Mouse (Mus musculus): ENCODE results near the gene Maged2.
"Not testable (repeated sequence)": the region's sequence is repeated elsewhere in the genome, so short reads cannot be mapped to it uniquely, and the experiment has no call there.

Gene Maged2

DNA sequence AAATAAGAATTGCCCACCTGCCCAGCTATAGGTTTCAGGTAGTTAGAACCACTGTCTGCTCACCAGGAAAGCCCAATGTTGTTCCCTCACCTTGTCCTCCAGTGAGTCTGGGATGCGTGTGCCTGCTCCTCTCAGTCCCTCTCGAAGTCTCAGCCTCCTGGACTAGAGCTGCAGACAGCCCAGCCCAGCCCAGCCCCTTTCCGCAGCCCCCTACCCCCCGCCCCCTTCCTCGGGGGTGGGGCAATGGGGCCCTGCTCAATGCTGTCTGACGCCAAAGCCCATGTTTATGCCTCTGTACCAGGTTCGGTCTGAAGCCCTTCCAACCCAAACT is at the start of gene Maged2:
Gene Maged2 (minus strand): TSS at position 207 of the 331 bp plus-strand sequence.
- in situ Hi-C loops (cut with MboI; ENCODE audit: unreplicated experiment in 2 of 2) = loop anchor here in 1 of 2 experiments (25.0 kb wide), 2 partner anchors 227 to 302 kb away; partner anchors contain the start of genes Apex2 and Pfkfb1

- in situ Hi-C loops (cut with MboI; ENCODE audit: unreplicated experiment in 2 of 2) = no loop called here
Measured at GRCm38 (mm10) chrX:150848230-150848629, 34.1 kb upstream of the Maged2 start.

- in situ Hi-C loops (cut with MboI; ENCODE audit: unreplicated experiment in 2 of 2) = not testable (repeated sequence)
Measured at GRCm38 (mm10) chrX:150845480-150846205, 31.5 kb upstream of the Maged2 start.

GRCm38 (mm10) chrX:150843257-150843656 is 29.1 kb upstream of the Maged2 start:
- in situ Hi-C loops (cut with MboI; ENCODE audit: unreplicated experiment in 2 of 2) = not testable (repeated sequence)

- in situ Hi-C loops (cut with MboI; ENCODE audit: unreplicated experiment in 2 of 2) = no loop called here
Measured at GRCm38 (mm10) chrX:150830297-150830696, 16.2 kb upstream of the Maged2 start.

DNA sequence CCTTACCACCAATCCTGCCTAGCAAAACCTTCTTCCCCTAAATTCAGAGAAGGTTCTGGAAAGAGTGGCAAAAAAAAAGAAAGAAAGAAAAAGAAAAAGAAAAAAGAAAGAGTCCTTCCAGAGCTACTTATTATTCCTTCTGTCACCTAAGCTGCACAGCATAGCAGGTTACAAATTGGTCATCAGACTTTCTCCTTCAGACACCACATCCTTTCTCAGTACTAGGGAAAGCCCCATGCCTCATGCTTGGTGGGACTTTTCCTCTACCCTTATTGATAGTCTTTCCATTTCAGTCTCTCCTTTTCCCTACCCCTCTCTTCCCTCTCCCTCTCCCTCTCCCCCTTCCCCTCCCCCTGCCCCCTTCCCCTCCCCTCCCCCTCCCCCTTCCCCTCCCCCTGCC is 3.1 kb upstream of the Maged2 start:
- in situ Hi-C loops (cut with MboI; ENCODE audit: unreplicated experiment in 2 of 2) = loop anchor here in 1 of 2 experiments (25.0 kb wide), 2 partner anchors 230 to 305 kb away; partner anchors contain the start of genes Apex2 and Pfkfb1

DNA sequence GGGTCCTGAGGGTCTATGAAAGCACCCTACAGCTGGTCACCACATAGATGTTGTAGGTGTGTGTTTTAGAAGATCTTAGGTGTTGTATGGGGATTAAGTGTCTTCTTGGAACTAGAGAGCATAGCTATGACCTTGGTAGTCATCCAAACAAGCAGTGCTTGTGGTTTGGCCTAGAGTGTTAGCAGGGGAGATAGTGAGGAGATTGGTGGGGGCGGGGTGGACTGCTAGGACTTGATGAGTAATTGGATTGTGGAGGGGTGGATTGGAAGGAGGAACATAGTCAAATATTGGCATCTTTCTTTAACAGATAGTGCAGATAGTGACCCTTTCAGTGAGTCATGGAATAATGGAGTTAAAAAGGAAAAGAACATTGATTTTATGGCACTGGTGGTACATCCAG is 1.5 kb upstream of the Maged2 start:
- in situ Hi-C loops (cut with MboI; ENCODE audit: unreplicated experiment in 2 of 2) = loop anchor here in 1 of 2 experiments (25.0 kb wide), 2 partner anchors 228 to 303 kb away; partner anchors contain the start of genes Apex2 and Pfkfb1

- in situ Hi-C loops (cut with MboI; ENCODE audit: unreplicated experiment in 2 of 2) = loop anchor here in 1 of 2 experiments (25.0 kb wide), 2 partner anchors 226 to 301 kb away; partner anchors contain the start of genes Apex2 and Pfkfb1
Measured at GRCm38 (mm10) chrX:150813464-150814138, 544 bp downstream of the Maged2 start.

DNA sequence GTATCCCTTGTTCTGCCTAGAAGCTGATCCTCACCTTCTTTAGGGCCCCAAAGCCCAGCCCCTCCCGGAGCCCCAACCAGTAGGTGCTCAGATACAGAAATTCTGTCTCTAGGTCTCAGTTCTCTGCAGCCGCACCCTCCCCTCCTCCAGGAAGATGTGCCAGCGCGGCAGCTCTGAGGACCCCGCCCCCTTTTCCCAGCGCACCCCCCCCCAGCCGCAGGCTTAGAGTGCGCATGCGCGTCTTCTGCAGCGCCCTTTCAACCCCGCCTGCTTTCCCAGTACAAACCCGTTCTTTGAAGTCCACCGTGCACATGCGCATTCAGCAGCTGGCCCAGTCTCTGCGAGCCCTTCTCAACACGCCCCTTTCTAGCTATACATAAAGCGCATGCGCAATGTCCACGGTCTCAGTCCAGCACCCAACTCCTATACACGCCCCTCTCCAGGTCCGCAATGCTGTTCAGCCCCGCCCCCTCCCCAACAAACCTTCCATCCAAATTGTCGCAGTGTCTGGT is 1.3 kb downstream of the Maged2 start:
- in situ Hi-C loops (cut with MboI; ENCODE audit: unreplicated experiment in 2 of 2) = loop anchor here in 1 of 2 experiments (25.0 kb wide), 2 partner anchors 226 to 301 kb away; partner anchors contain the start of genes Apex2 and Pfkfb1

DNA sequence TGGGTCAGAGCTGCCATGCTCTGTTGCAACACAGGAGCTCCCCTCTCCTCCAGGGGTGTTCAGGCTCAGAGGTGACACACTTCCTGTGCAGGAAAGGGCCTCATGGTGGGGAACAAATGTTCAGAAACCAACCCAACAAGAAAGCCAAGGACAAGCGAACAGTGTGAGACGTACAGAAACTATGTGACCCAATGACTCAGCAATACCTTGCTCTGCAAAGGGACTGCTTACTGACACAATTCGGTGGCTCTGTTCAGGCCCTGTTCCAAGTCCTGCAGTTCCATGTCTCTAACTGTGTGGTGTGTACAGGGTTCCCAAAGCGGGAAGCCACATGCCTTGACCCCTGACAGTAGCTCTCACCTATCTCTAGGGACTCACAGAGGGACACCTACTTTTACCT is 13.2 kb downstream of the Maged2 start:
- in situ Hi-C loops (cut with MboI; ENCODE audit: unreplicated experiment in 2 of 2) = loop anchor here in 1 of 2 experiments (25.0 kb wide), 2 partner anchors 214 to 289 kb away; partner anchors contain the start of genes Apex2 and Pfkfb1

- in situ Hi-C loops (cut with MboI; ENCODE audit: unreplicated experiment in 2 of 2) = not testable (repeated sequence)
Measured at GRCm38 (mm10) chrX:150798493-150799177, 15.5 kb downstream of the Maged2 start.

Data from v-Abl transformed pro-B cells (cell line).